Mouse (Mus musculus): ENCODE results near the gene Ddx41. TPM values are rescaled to one million over a fixed set of nuclear protein-coding genes. Genes with fewer than 3 reads are reported as not detected.

Gene Ddx41
- polyA plus RNA-seq, 1 experiment from 2014 or later = 57.0 TPM

GRCm38 (mm10) chr13:55527834-55528772 lies 8.4 kb downstream of the Ddx41 start:
- H3K4me1 ChIP-seq (ENCODE audit: control insufficient read depth, insufficient read depth, low read length) = no peaks in the 10 kb centered on the region
- H3K27ac ChIP-seq (ENCODE audit: low read length) = no peak overlapping the region
- no peaks in the 10 kb centered on the region for H3K27me3 ChIP-seq (ENCODE audit: control insufficient read depth, insufficient read depth, low read depth, low read length)
- no peak for ATAC-seq
- peaks cover 20% of the 10 kb centered on the region for H3K36me3 ChIP-seq (ENCODE audit: control insufficient read depth, insufficient read depth, low read length)
- no peak overlapping the region for H3K9ac ChIP-seq (ENCODE audit: low read depth, low read length)
- H3K9me3 ChIP-seq (replicated peaks; ENCODE audit: control insufficient read depth, low read length, poor library complexity, severe bottlenecking) = no peaks in the 10 kb centered on the region
- no peak overlapping the region for H3K4me3 ChIP-seq (ENCODE audit: low read depth, low read length)
- H3K4me2 ChIP-seq (ENCODE audit: low read length) = no peak overlapping the region
- WGBS = 79% methylated on average over 18 of the region's 18 CpGs

DNA sequence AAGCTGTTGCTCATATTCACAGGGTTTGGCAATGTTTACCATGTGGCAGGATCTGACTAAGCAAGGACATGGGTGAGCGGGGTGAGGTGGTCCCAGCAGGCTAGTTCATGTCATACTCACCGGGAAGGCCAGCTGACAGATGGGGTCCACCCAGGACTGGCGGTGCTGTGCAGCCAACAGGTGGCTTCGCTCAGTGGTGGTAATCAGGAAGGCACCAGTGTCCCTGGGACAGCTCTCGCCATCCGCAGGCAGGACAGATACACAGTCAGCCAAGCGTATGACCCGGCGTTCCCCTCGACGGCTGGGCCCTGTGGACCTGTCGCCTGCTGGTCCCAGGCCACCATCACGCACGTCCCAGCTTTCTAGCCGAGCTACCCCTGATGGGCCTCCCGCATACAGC lies 9.2 kb downstream of the Ddx41 start:
- Histone ChIP-seq H3K27me3 (ENCODE audit: control insufficient read depth, insufficient read depth, low read depth, low read length) (no peaks in the 10 kb centered on the region), H3K4me2 (ENCODE audit: low read length) (no peak overlapping the region), H3K36me3 (ENCODE audit: control insufficient read depth, insufficient read depth, low read length) (peaks cover 16% of the 10 kb centered on the region), H3K9me3 (replicated peaks; ENCODE audit: control insufficient read depth, low read length, poor library complexity, severe bottlenecking) (no peaks in the 10 kb centered on the region), H3K27ac (ENCODE audit: low read length) (no peak overlapping the region), H3K4me3 (ENCODE audit: low read depth, low read length) (no peak overlapping the region), H3K9ac (ENCODE audit: low read depth, low read length) (no peak overlapping the region), H3K4me1 (ENCODE audit: control insufficient read depth, insufficient read depth, low read length) (no peaks in the 10 kb centered on the region)
- 86% methylated on average over 16 of the region's 16 CpGs for WGBS
- no peak for ATAC-seq

- ATAC-seq = no peak
- H3K4me1 ChIP-seq (ENCODE audit: control insufficient read depth, insufficient read depth, low read length) = no peaks in the 10 kb centered on the region
- H3K36me3 ChIP-seq (ENCODE audit: control insufficient read depth, insufficient read depth, low read length) = peaks cover 9% of the 10 kb centered on the region
- WGBS = 85% methylated on average over 15 of the region's 16 CpGs
- H3K4me2 ChIP-seq (ENCODE audit: low read length) = no peak overlapping the region
- H3K4me3 ChIP-seq (ENCODE audit: low read depth, low read length) = no peak overlapping the region
- no peaks in the 10 kb centered on the region for H3K27me3 ChIP-seq (ENCODE audit: control insufficient read depth, insufficient read depth, low read depth, low read length)
- H3K9me3 ChIP-seq (replicated peaks; ENCODE audit: control insufficient read depth, low read length, poor library complexity, severe bottlenecking) = no peaks in the 10 kb centered on the region
- H3K9ac ChIP-seq (ENCODE audit: low read depth, low read length) = no peak overlapping the region
- no peak overlapping the region for H3K27ac ChIP-seq (ENCODE audit: low read length)
These were observed 10.5 kb downstream of the Ddx41 start for GRCm38 (mm10) chr13:55525733-55526553.

- 94% methylated on average over 23 of the region's 23 CpGs for WGBS
- no peaks in the 10 kb centered on the region for H3K36me3 ChIP-seq (ENCODE audit: control insufficient read depth, insufficient read depth, low read length)
- H3K4me3 ChIP-seq (ENCODE audit: low read depth, low read length) = no peak overlapping the region
- H3K4me2 ChIP-seq (ENCODE audit: low read length) = no peak overlapping the region
- H3K9me3 ChIP-seq (replicated peaks; ENCODE audit: control insufficient read depth, low read length, poor library complexity, severe bottlenecking) = no peaks in the 10 kb centered on the region
- ATAC-seq = no peak
- H3K27me3 ChIP-seq (ENCODE audit: control insufficient read depth, insufficient read depth, low read depth, low read length) = no peaks in the 10 kb centered on the region
- H3K27ac ChIP-seq (ENCODE audit: low read length) = no peak overlapping the region
- H3K4me1 ChIP-seq (ENCODE audit: control insufficient read depth, insufficient read depth, low read length) = no peaks in the 10 kb centered on the region
- no peak overlapping the region for H3K9ac ChIP-seq (ENCODE audit: low read depth, low read length)
These were observed 12.4 kb downstream of the Ddx41 start for GRCm38 (mm10) chr13:55523951-55524600.

- Histone ChIP-seq H3K4me1 (ENCODE audit: control insufficient read depth, insufficient read depth, low read length) (no peaks in the 10 kb centered on the region), H3K4me3 (ENCODE audit: low read depth, low read length) (no peak overlapping the region), H3K9me3 (replicated peaks; ENCODE audit: control insufficient read depth, low read length, poor library complexity, severe bottlenecking) (no peaks in the 10 kb centered on the region), H3K4me2 (ENCODE audit: low read length) (no peak overlapping the region), H3K9ac (ENCODE audit: low read depth, low read length) (no peak overlapping the region), H3K36me3 (ENCODE audit: control insufficient read depth, insufficient read depth, low read length) (no peaks in the 10 kb centered on the region), H3K27ac (ENCODE audit: low read length) (no peak overlapping the region), H3K27me3 (ENCODE audit: control insufficient read depth, insufficient read depth, low read depth, low read length) (no peaks in the 10 kb centered on the region)
- ATAC-seq = no peak
- 66% methylated on average over 17 of the region's 17 CpGs for WGBS
These were observed 13.2 kb downstream of the Ddx41 start for GRCm38 (mm10) chr13:55523278-55523677.

DNA sequence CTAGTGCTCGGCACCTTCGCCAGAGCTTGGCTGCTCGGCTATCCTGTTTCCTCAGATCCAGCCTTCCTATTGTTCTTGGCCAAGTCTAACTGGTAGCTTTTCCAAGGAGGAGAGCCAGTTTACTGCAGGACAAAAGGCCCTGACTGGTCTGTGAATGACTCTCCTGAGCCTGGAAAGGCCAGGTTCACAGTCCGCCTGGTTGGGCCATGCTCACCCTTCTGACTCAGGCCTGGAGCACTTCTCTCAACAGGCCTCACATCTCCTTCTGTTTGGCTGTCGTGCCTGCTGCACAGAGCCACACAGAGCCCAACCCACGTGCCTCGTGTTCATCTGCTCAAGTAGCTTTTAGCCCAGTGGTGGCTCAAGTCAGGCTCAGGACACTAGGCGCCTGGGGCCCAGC lies 13.7 kb downstream of the Ddx41 start:
- Histone ChIP-seq H3K9me3 (replicated peaks; ENCODE audit: control insufficient read depth, low read length, poor library complexity, severe bottlenecking) (no peaks in the 10 kb centered on the region), H3K36me3 (ENCODE audit: control insufficient read depth, insufficient read depth, low read length) (no peaks in the 10 kb centered on the region), H3K27ac (ENCODE audit: low read length) (no peak overlapping the region), H3K27me3 (ENCODE audit: control insufficient read depth, insufficient read depth, low read depth, low read length) (no peaks in the 10 kb centered on the region), H3K4me3 (ENCODE audit: low read depth, low read length) (no peak overlapping the region), H3K4me2 (ENCODE audit: low read length) (no peak overlapping the region), H3K9ac (ENCODE audit: low read depth, low read length) (no peak overlapping the region), H3K4me1 (ENCODE audit: control insufficient read depth, insufficient read depth, low read length) (no peaks in the 10 kb centered on the region)
- ATAC-seq = no peak
- WGBS = 57% methylated on average over 8 of the region's 8 CpGs

DNA sequence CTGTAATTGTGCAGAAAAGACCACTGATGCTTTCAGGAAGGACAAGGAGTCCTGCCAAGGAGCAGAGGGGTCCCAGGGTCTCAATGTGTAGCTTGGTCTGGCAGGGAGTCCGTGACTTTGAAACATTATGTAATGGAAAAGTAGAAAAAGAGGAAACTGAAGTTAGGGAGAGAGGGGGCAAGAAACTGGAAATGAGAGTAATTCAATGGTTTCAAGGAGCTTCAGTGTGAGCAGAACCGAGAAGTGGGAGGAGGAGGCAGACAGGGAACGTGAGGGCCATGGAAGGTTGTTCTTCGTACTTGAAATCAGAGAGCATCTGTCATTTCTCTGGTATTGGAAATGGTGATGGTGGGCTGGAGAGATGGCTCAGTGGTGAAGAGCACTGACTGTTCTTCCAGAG lies 16.9 kb downstream of the Ddx41 start:
- Histone ChIP-seq H3K9ac (ENCODE audit: low read depth, low read length) (no peak overlapping the region), H3K36me3 (ENCODE audit: control insufficient read depth, insufficient read depth, low read length) (no peaks in the 10 kb centered on the region), H3K9me3 (replicated peaks; ENCODE audit: control insufficient read depth, low read length, poor library complexity, severe bottlenecking) (no peaks in the 10 kb centered on the region), H3K27ac (ENCODE audit: low read length) (no peak overlapping the region), H3K4me2 (ENCODE audit: low read length) (no peak overlapping the region), H3K27me3 (ENCODE audit: control insufficient read depth, insufficient read depth, low read depth, low read length) (no peaks in the 10 kb centered on the region), H3K4me1 (ENCODE audit: control insufficient read depth, insufficient read depth, low read length) (no peaks in the 10 kb centered on the region), H3K4me3 (ENCODE audit: low read depth, low read length) (no peak overlapping the region)
- WGBS = 85% methylated on average over 4 of the region's 4 CpGs
- ATAC-seq = no peak

DNA sequence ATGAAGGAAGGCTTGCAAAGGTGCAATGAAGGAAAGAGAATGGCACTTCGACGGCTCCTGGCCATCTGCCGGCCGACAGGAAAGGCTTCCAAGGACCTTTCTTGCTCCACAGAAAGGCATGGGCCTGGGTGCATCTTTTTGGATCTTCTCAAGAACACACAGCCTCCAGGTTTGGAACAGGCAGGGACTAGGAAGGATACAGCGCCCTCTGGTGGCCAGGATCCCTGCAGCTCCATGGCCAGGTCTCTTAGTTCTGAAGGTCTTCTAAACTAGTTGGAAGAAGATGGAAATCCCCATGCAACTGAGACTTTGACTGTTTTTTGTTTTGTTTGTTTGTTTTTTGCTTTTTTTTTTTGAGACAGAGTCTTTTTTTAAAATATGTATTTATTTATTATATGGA lies 19.5 kb downstream of the Ddx41 start:
- H3K4me2 ChIP-seq (ENCODE audit: low read length) = no peak overlapping the region

More for the DNA sequence above, 19.5 kb downstream of the Ddx41 start:
- no peak for ATAC-seq
- Histone ChIP-seq H3K9ac (ENCODE audit: low read depth, low read length) (no peak overlapping the region), H3K4me3 (ENCODE audit: low read depth, low read length) (no peak overlapping the region), H3K9me3 (replicated peaks; ENCODE audit: control insufficient read depth, low read length, poor library complexity, severe bottlenecking) (no peaks in the 10 kb centered on the region), H3K27ac (ENCODE audit: low read length) (no peak overlapping the region), H3K36me3 (ENCODE audit: control insufficient read depth, insufficient read depth, low read length) (no peaks in the 10 kb centered on the region), H3K4me1 (ENCODE audit: control insufficient read depth, insufficient read depth, low read length) (peaks cover 9% of the 10 kb centered on the region), H3K27me3 (ENCODE audit: control insufficient read depth, insufficient read depth, low read depth, low read length) (no peaks in the 10 kb centered on the region)
- WGBS = 4% methylated on average over 5 of the region's 5 CpGs

Data from midbrain, embryonic 16.5 days (tissue).